Mouse (Mus musculus) limb, embryonic 14.5 days (tissue): ENCODE measurements around the gene Mylk. TPM values are rescaled to one million over a fixed set of nuclear protein-coding genes. Genes with fewer than 3 reads are reported as not detected.

ENCODE experiments used
- ATAC-seq: fragments of 200-750 bp; cut with Nextera tagmentation; 2 replicates; pipeline ENCODE4 v1.8.0; 2017; ENCODE audit warnings: low read depth, moderate number of reproducible peaks, moderate TSS enrichment; ENCODE audit not compliant: low FRiP score
- DNase-seq: peaks from one replicate; pipeline ENCODE4 v3.0.0-alpha.2; 2015; ENCODE audit warnings: low spot score
- H3K27ac ChIP-seq: fragments of 300-500 bp; sonication (generic); replicated peaks from 2 replicates; pipeline ENCODE4 v1.5.1; 2014; ENCODE audit warnings: low read depth, mild to moderate bottlenecking, low read length, moderate library complexity, mixed read lengths
- H3K27me3 ChIP-seq: fragments of 300-500 bp; sonication (generic); 2 replicates; pipeline ENCODE4 v1.6.1; 2014; ENCODE audit warnings: low read length, mixed read lengths; ENCODE audit not compliant: control insufficient read depth, insufficient read depth
- H3K36me3 ChIP-seq: fragments of 300-500 bp; sonication (generic); 2 replicates; pipeline ENCODE4 v1.6.1; 2014; ENCODE audit warnings: mild to moderate bottlenecking, low read length, moderate library complexity, mixed read lengths; ENCODE audit not compliant: control insufficient read depth, insufficient read depth
- H3K4me1 ChIP-seq: fragments of 300-500 bp; sonication (generic); 2 replicates; pipeline ENCODE4 v1.6.1; 2014; ENCODE audit warnings: antibody characterized with exemption, low read length, mixed read lengths; ENCODE audit not compliant: control insufficient read depth, insufficient read depth
- H3K4me2 ChIP-seq: fragments of 300-500 bp; sonication (generic); replicated peaks from 2 replicates; pipeline ENCODE4 v1.6.1; 2014; ENCODE audit warnings: low read depth, mild to moderate bottlenecking, low read length, moderate library complexity; ENCODE audit not compliant: severe bottlenecking
- H3K4me3 ChIP-seq: fragments of 300-500 bp; sonication (generic); replicated peaks from 2 replicates; pipeline ENCODE4 v1.5.1; 2014; ENCODE audit warnings: low read length
- H3K9ac ChIP-seq: fragments of 300-500 bp; sonication (generic); 2 replicates; pipeline ENCODE4 v1.6.1; 2014; ENCODE audit warnings: mild to moderate bottlenecking, low read depth, low read length, moderate library complexity; ENCODE audit not compliant: severe bottlenecking
- H3K9me3 ChIP-seq: fragments of 300-500 bp; sonication (generic); 2 replicates; pipeline ENCODE4 v1.6.1; 2016; ENCODE audit warnings: low read length; ENCODE audit not compliant: control insufficient read depth
- POLR2A ChIP-seq: fragments of 200-500 bp; IDR thresholded peaks from 2 replicates; pipeline ENCODE4 v1.8.0; 2012; ENCODE audit warnings: inconsistent platforms, mild to moderate bottlenecking, moderate library complexity, borderline replicate concordance; ENCODE audit not compliant: insufficient read depth, insufficient read length; ENCODE audit errors: extremely low read depth
- WGBS: fragments of 180-500 bp; shearing (Covaris S2); extraction: QIAGEN DNeasy Blood & Tissue Kit; methylation state at CpG from one replicate; pipeline ENCODE4 v1.1.7; 2014; 5-methylcytosine and 5-hydroxymethylcytosine counted together
- polyA plus RNA-seq, 2 experiments: library from polyadenylated mRNA; depleted of rRNA in 1 of 2; stranded (reverse) in 1 of 2; unstranded in 1 of 2; fragments of >200 nt; fragmentation: Nextera tagmentation in 1 of 2; extraction: Ambion mirVana in 1 of 2; gene quantifications; 2 replicates each; pipeline versions ENCODE4 v1.2.1 to v1.2.3; 2012 to 2014

The Mylk gene
- polyA plus RNA-seq, 2 experiments = 14.9 to 17.0 TPM

- 89% methylated on average over 13 of the region's 13 CpGs for WGBS
- no peak for TF ChIP-seq POLR2A
- H3K9ac ChIP-seq = no peak overlapping the region
- no peaks in the 10 kb centered on the region for H3K9me3 ChIP-seq
- H3K36me3 ChIP-seq = no peaks in the 10 kb centered on the region
- H3K27ac ChIP-seq = no peak overlapping the region
- H3K27me3 ChIP-seq = no peaks in the 10 kb centered on the region; the same call in 1 of the 2 replicates
- no peak for DNase-seq
- H3K4me3 ChIP-seq = no peak overlapping the region
- no peak for ATAC-seq
- peaks cover 4% of the 10 kb centered on the region; the same call in 1 of the 2 replicates for H3K4me1 ChIP-seq
- H3K4me2 ChIP-seq = no peak overlapping the region
These were observed 241.3 kb downstream of the Mylk start for GRCm38 (mm10) chr16:34986211-34986825.

DNA sequence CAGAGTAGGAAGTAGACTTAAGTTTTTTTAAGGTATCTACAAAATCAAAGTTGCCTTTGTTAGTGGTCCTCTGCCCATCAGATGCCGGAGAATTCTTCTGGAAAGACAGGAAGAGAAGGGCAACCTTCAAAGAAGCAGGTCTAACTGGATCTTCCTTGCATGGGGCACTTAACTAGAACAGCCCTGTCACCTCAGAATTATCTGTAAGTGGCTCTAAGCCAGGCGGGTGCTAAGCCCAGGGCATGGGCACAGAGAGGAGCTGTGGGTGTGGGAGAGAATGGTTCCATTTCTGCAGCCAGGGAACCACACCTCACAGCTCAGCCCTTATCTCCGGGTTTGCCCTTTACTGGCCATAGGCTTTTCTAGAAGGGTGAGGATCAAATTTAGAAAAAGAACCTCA lies 246.4 kb downstream of the Mylk start:
- no peak for TF ChIP-seq POLR2A
- DNase-seq (no peak), ATAC-seq (no peak)
- H3K36me3 ChIP-seq = no peaks in the 10 kb centered on the region
- H3K4me3 ChIP-seq = no peak overlapping the region
- H3K4me1 ChIP-seq = peaks cover 12% of the 10 kb centered on the region
- H3K4me2 ChIP-seq = no peak overlapping the region
- H3K27ac ChIP-seq = no peak overlapping the region
- H3K9me3 ChIP-seq = no peaks in the 10 kb centered on the region
- no peak overlapping the region for H3K9ac ChIP-seq
- WGBS = 67% methylated on average over 3 of the region's 3 CpGs
- no peaks in the 10 kb centered on the region; the same call in 1 of the 2 replicates for H3K27me3 ChIP-seq

DNA sequence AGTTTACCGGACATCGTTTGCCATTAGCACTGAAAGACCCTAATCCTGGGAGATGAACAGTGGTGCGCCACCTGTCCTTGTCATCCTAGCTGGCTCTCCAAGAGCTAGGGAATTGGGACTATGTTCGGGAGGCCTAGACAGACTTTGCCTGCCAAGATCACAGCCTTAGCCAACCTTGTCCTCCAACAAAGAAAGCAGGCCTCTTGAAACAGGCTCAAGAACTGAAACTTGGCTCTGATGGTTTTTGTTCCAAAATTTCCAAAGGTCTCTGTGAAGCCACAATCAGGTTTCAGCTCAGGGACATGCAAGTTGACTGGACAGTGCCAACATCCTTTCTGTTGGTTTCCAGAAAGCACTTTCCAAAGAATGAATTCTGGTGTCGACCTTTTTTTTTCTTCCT lies 247.8 kb downstream of the Mylk start:
- no peak for TF ChIP-seq POLR2A
- H3K9ac ChIP-seq = no peak overlapping the region
- H3K4me2 ChIP-seq = no peak overlapping the region
- peaks cover 12% of the 10 kb centered on the region for H3K4me1 ChIP-seq
- H3K27me3 ChIP-seq = no peaks in the 10 kb centered on the region; the same call in 1 of the 2 replicates
- H3K36me3 ChIP-seq = no peaks in the 10 kb centered on the region
- 89% methylated on average over 5 of the region's 5 CpGs for WGBS
- no peak overlapping the region for H3K4me3 ChIP-seq
- ATAC-seq (no peak), DNase-seq (no peak)
- H3K27ac ChIP-seq = no peak overlapping the region
- H3K9me3 ChIP-seq = no peaks in the 10 kb centered on the region

- Histone ChIP-seq H3K27me3 (no peaks in the 10 kb centered on the region; the same call in 1 of the 2 replicates), H3K4me1 (peaks cover 12% of the 10 kb centered on the region), H3K9ac (no peak overlapping the region), H3K9me3 (no peaks in the 10 kb centered on the region), H3K36me3 (no peaks in the 10 kb centered on the region), H3K4me3 (no peak overlapping the region), H3K4me2 (no peak overlapping the region), H3K27ac (no peak overlapping the region)
- 80% methylated on average over 10 of the region's 10 CpGs for WGBS
- no peak for TF ChIP-seq POLR2A
- no peak for DNase-seq
- no peak for ATAC-seq
These were observed 248.8 kb downstream of the Mylk start for GRCm38 (mm10) chr16:34993694-34994330.

DNA sequence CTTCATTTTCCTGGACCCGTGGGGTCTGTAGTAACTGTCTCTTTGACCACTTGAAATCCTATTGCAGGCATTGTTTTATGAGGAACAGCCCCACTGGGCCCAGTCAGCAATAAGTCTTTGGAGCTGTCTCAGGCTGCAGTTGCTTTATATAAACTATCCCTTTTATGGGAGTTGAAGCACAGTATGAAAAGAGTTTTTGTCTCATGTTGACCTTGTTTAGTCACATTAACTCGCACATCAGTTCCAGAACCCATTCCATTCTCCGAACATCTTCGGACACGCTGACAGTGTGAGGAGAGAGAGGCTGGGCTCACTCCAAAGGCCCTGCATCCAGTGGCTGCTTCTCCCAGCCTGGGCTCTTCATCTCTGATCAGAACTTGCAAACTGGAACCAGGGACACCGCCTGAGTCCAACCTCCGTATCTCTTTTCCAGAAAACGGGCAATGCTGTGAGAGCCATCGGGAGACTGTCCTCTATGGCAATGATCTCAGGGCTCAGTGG lies 249.7 kb downstream of the Mylk start:
- Histone ChIP-seq H3K4me3 (no peak overlapping the region), H3K9ac (no peak overlapping the region), H3K36me3 (no peaks in the 10 kb centered on the region), H3K27ac (no peak overlapping the region), H3K9me3 (no peaks in the 10 kb centered on the region), H3K4me1 (peaks cover 12% of the 10 kb centered on the region), H3K4me2 (no peak overlapping the region), H3K27me3 (no peaks in the 10 kb centered on the region; the same call in 1 of the 2 replicates)
- DNase-seq (no peak), ATAC-seq (no peak)
- TF ChIP-seq POLR2A = no peak
- 65% methylated on average over 9 of the region's 9 CpGs for WGBS
